20 mouse cellular contexts compared by ENCODE assay signal in genomic region chr15:86051878-86052478, GRCm38 (mm10). TPM values are rescaled to one million over a fixed set of nuclear protein-coding genes. Genes with fewer than 3 reads are reported as not detected.
DNase-seq lines count a peak whose midpoint lies in the region; ATAC-seq and TF ChIP-seq lines count a peak whose summit lies in the region.
"Had no signal": no experiment of that assay in that cellular context is flagged by ENCODE, and none has a peak within 500 bp of the region (broad histone marks: within the 10 kb centered on the region; RNA-seq: fewer than 3 reads in every experiment).

No protein-coding gene starts in this region.

- peak in 1 of 2 experiments; percentile 38; a peak in 1 of 4 replicates for TF ChIP-seq POLR2A in MEL (IDR thresholded peaks at IDR 0.05; ENCODE audit: control insufficient read depth in 1 of 2, insufficient read depth in 1 of 2, low read depth in 1 of 2, low read length in 2 of 2, poor library complexity in 1 of 2)

- no peak for ATAC-seq in embryonic facial prominence, embryonic 14.5 days (ENCODE audit: low read depth)
- ATAC-seq in liver, embryonic 13.5 days (ENCODE audit: low read depth): no peak
- ATAC-seq: forebrain, embryonic 14.5 days; lung, postnatal 0 days; midbrain, embryonic 16.5 days had no signal

- no peak overlapping the region for H3K27ac ChIP-seq in embryonic facial prominence, embryonic 14.5 days (replicated peaks; ENCODE audit: low read depth, low read length)
- H3K27ac ChIP-seq in embryonic facial prominence, embryonic 10.5 days (replicated peaks): no peak overlapping the region
- H3K27ac ChIP-seq in MEL (ENCODE audit: control insufficient read depth, low read depth, low read length): peak overlapping the region; percentile 100
- H3K27ac ChIP-seq in liver, embryonic 13.5 days: peak overlapping the region; percentile 86
- no peak overlapping the region for H3K27ac ChIP-seq in left cerebral cortex, adult 2 months
- H3K27ac ChIP-seq: hindbrain, embryonic 12.5 days; kidney, postnatal 0 days had no signal

- peak; percentile 18 to 55; a peak in 3 of 4 replicates for TF ChIP-seq EP300 in MEL (IDR thresholded peaks at IDR 0.05; ENCODE audit: low read depth in 1 of 2, low read length in 2 of 2)

- WGBS in embryonic facial prominence, embryonic 14.5 days: 58% methylated on average over 6 of the region's 6 CpGs
- 57% methylated on average over 6 of the region's 6 CpGs for WGBS in embryonic facial prominence, embryonic 10.5 days
- WGBS in liver, embryonic 13.5 days (ENCODE audit: insufficient replicate concordance): 46% methylated on average over 6 of the region's 6 CpGs

- H3K27me3 ChIP-seq in embryonic facial prominence, embryonic 14.5 days (replicated peaks; ENCODE audit: control insufficient read depth, insufficient read depth, low read length): no peaks in the 10 kb centered on the region
- peaks cover 6% of the 10 kb centered on the region for H3K27me3 ChIP-seq in embryonic facial prominence, embryonic 10.5 days (replicated peaks; ENCODE audit: low read depth, poor library complexity, severe bottlenecking)
- no peaks in the 10 kb centered on the region for H3K27me3 ChIP-seq in MEL (ENCODE audit: control insufficient read depth in 1 of 2, insufficient read depth in 2 of 2, low read length in 2 of 2)
- no peaks in the 10 kb centered on the region for H3K27me3 ChIP-seq in liver, embryonic 13.5 days
- H3K27me3 ChIP-seq: CH12.LX; hindbrain, embryonic 12.5 days had no signal

- peak overlapping the region; percentile 19; the same call in 1 of the 2 replicates for H3K9ac ChIP-seq in embryonic facial prominence, embryonic 14.5 days (ENCODE audit: low read depth, low read length)
- peak overlapping the region; percentile 76 for H3K9ac ChIP-seq in MEL (ENCODE audit: control insufficient read depth, low read depth, low read length, poor library complexity, severe bottlenecking)
- H3K9ac ChIP-seq in liver, embryonic 13.5 days: peak overlapping the region; percentile 64
- H3K9ac ChIP-seq: hindbrain, embryonic 12.5 days had no signal

- no peaks in the 10 kb centered on the region for H3K36me3 ChIP-seq in embryonic facial prominence, embryonic 14.5 days (ENCODE audit: control insufficient read depth, insufficient read depth, low read length)
- H3K36me3 ChIP-seq in embryonic facial prominence, embryonic 10.5 days (replicated peaks): no peaks in the 10 kb centered on the region
- peaks cover 0 to 8% of the 10 kb centered on the region in 2 experiments; a peak in 2 of 4 replicates for H3K36me3 ChIP-seq in MEL (ENCODE audit: control insufficient read depth in 1 of 2, insufficient read depth in 2 of 2, low read length in 2 of 2)
- H3K36me3 ChIP-seq in liver, embryonic 13.5 days: no peaks in the 10 kb centered on the region
- H3K36me3 ChIP-seq: hindbrain, embryonic 12.5 days had no signal

- no peaks in the 10 kb centered on the region for H3K79me2 ChIP-seq in MEL (ENCODE audit: control insufficient read depth, insufficient read depth, low read length, poor library complexity)

- TF ChIP-seq RAD21 in MEL (IDR thresholded peaks at IDR 0.05; ENCODE audit: low read depth, low read length): no peak

- H3K4me3 ChIP-seq in embryonic facial prominence, embryonic 14.5 days (ENCODE audit: low read depth, low read length): no peak overlapping the region
- no peak overlapping the region for H3K4me3 ChIP-seq in embryonic facial prominence, embryonic 10.5 days
- peak overlapping the region; percentile 58 to 60 for H3K4me3 ChIP-seq in MEL (ENCODE audit: control insufficient read depth in 1 of 2, insufficient read depth in 1 of 2, low read depth in 2 of 2, low read length in 2 of 2)
- peak overlapping the region; percentile 33; the same call in 1 of the 2 replicates for H3K4me3 ChIP-seq in liver, embryonic 13.5 days (replicated peaks)
- no peak overlapping the region for H3K4me3 ChIP-seq in left cerebral cortex, adult 2 months
- H3K4me3 ChIP-seq: hindbrain, embryonic 12.5 days had no signal

- no peaks in the 10 kb centered on the region for H3K4me1 ChIP-seq in embryonic facial prominence, embryonic 14.5 days (ENCODE audit: control insufficient read depth, insufficient read depth, low read length)
- H3K4me1 ChIP-seq in embryonic facial prominence, embryonic 10.5 days: peaks cover 11% of the 10 kb centered on the region
- peaks cover 6 to 23% of the 10 kb centered on the region in 2 experiments; a peak in 2 of 4 replicates for H3K4me1 ChIP-seq in MEL (ENCODE audit: control insufficient read depth in 1 of 2, insufficient read depth in 2 of 2, low read length in 2 of 2)
- peaks cover 66% of the 10 kb centered on the region for H3K4me1 ChIP-seq in liver, embryonic 13.5 days (replicated peaks)
- H3K4me1 ChIP-seq: hindbrain, embryonic 12.5 days had no signal

- intact Hi-C loops in left cerebral cortex, adult 2 months (cut with DNase I): loop anchor here (10.0 kb wide), 1 partner anchor 163 kb away; the partner anchor contains the start of gene Tbc1d22a

- DNase-seq in embryonic facial prominence, embryonic 14.5 days (ENCODE audit: low spot score): no peak
- DNase-seq in embryonic facial prominence, embryonic 10.5 days (ENCODE audit: low spot score): no peak
- peak; percentile 40 for DNase-seq in kidney, adult 9 months
- no peak for DNase-seq in kidney, adult 11 months
- peak; percentile 67 for DNase-seq in MEL (ENCODE audit: low read depth, low spot score)
- DNase-seq in liver, embryonic 13.5 days: no peak
- DNase-seq in left cerebral cortex, adult 2 months (ENCODE audit: extremely low spot score in 1 of 2, low spot score in 2 of 2): no peak
- no peak for DNase-seq in testis, postnatal 14 days (ENCODE audit: low spot score)
- DNase-seq: adrenal gland, adult 8-10 months; cerebellum, adult 18-20 months; cerebellum, postnatal 36 days; gastrocnemius, postnatal 25 days; retina, postnatal 1 day; right cerebral cortex, postnatal 4 days had no signal

- TF ChIP-seq CTCF in MEL (IDR thresholded peaks at IDR 0.05 in 2 of 3, conservative IDR thresholded peaks at IDR 0.05 in 1 of 3; ENCODE audit: control insufficient read depth in 1 of 3, insufficient read depth in 1 of 3, low read depth in 2 of 3, low read length in 3 of 3, poor library complexity in 1 of 3, severe bottlenecking in 1 of 3): no peak
- no peak for TF ChIP-seq CTCF in left cerebral cortex, adult 2 months (IDR thresholded peaks at IDR 0.05)

- H3K9me3 ChIP-seq in embryonic facial prominence, embryonic 14.5 days (ENCODE audit: control insufficient read depth, low read length): no peaks in the 10 kb centered on the region
- no peaks in the 10 kb centered on the region for H3K9me3 ChIP-seq in embryonic facial prominence, embryonic 10.5 days
- H3K9me3 ChIP-seq in MEL (replicated peaks; ENCODE audit: insufficient read depth, low read length): no peaks in the 10 kb centered on the region
- H3K9me3 ChIP-seq in liver, embryonic 13.5 days (replicated peaks): peaks cover 4% of the 10 kb centered on the region; the same call in 1 of the 2 replicates
- H3K9me3 ChIP-seq: hindbrain, embryonic 12.5 days had no signal

- H3K4me2 ChIP-seq in embryonic facial prominence, embryonic 14.5 days (ENCODE audit: low read depth, low read length): no peak overlapping the region
- peak overlapping the region; percentile 60 for H3K4me2 ChIP-seq in liver, embryonic 13.5 days
- H3K4me2 ChIP-seq: hindbrain, embryonic 12.5 days had no signal

TF ChIP-seq in MEL, 35 proteins besides CTCF, POLR2A, EP300 and RAD21 (continues in another document):
- TF ChIP-seq SIN3A (IDR thresholded peaks at IDR 0.05; ENCODE audit: low read length) (no peak; the same call in 1 of the 2 replicates), TBP (IDR thresholded peaks at IDR 0.05; ENCODE audit: low read depth, low read length) (no peak), MYC (IDR thresholded peaks at IDR 0.05; ENCODE audit: low read depth, low read length) (no peak), E2F4 (IDR thresholded peaks at IDR 0.05; ENCODE audit: borderline replicate concordance, low read depth, low read length) (no peak), RCOR1 (IDR thresholded peaks at IDR 0.05; ENCODE audit: low read depth, low read length) (no peak), TCF12 (IDR thresholded peaks at IDR 0.05; ENCODE audit: low read depth, low read length) (no peak), GATA1 (IDR thresholded peaks at IDR 0.05; ENCODE audit: low read depth, low read length) (no peak), HCFC1 (IDR thresholded peaks at IDR 0.05; ENCODE audit: low read depth, low read length) (no peak), TAL1 (IDR thresholded peaks at IDR 0.05; ENCODE audit: low read length) (0 out of 2 replicates have a peak, but pooled peaks have one; percentile 5), ZC3H11A (IDR thresholded peaks at IDR 0.05; ENCODE audit: low read depth, low read length) (no peak), SMC3 (IDR thresholded peaks at IDR 0.05; ENCODE audit: low read depth, low read length) (no peak), ZMIZ1 (IDR thresholded peaks at IDR 0.05; ENCODE audit: low read depth, low read length) (no peak), POLR2AphosphoS2 (IDR thresholded peaks at IDR 0.05; ENCODE audit: low read length) (no peak), ZNF384 (IDR thresholded peaks at IDR 0.05; ENCODE audit: low read depth, low read length) (no peak), ZKSCAN1 (IDR thresholded peaks at IDR 0.05; ENCODE audit: low read depth, low read length) (no peak), USF2 (IDR thresholded peaks at IDR 0.05; ENCODE audit: borderline replicate concordance in 1 of 2, insufficient read depth in 1 of 2, low read depth in 1 of 2, low read length in 2 of 2) (no peak)

RNA-seq across cellular contexts. Expression of gene Gramd4, which starts 5.5 kb away (rescaled TPM):
- 7.6 and 10.8 TPM in 2 replicates for polyA plus RNA-seq in embryonic facial prominence, embryonic 14.5 days (2014; fragmentation: Nextera tagmentation; extraction: Ambion mirVana)
- polyA plus RNA-seq in embryonic facial prominence, embryonic 10.5 days (2016; fragmentation: Nextera tagmentation; extraction: Ambion mirVana): 13.7 and 13.8 TPM in 2 replicates
- total RNA-seq in MEL (2012; rRNA removed): 34.1 and 43.1 TPM in 2 replicates
- 10 to 100 TPM; 35.2 to 38.0 TPM for polyA plus RNA-seq in MEL (2012; ENCODE audit: insufficient read depth in 1 of 2, insufficient read length in 2 of 2, low read depth in 1 of 2, low replicate concordance in 2 of 2, missing spikeins in 1 of 2)
- polyA plus RNA-seq in liver, embryonic 13.5 days (2015; fragmentation: Nextera tagmentation; extraction: Ambion mirVana): 6.8 and 7.0 TPM in 2 replicates
- total RNA-seq in left cerebral cortex, adult 2 months (2021): 10 to 100 TPM; 46.2 to 51.7 TPM

RNA-seq across cellular contexts. Expression of gene Celsr1, which starts 18.4 kb away (rescaled TPM):
- 5.5 TPM in 2 replicates for polyA plus RNA-seq in embryonic facial prominence, embryonic 14.5 days (2014; fragmentation: Nextera tagmentation; extraction: Ambion mirVana)
- polyA plus RNA-seq in embryonic facial prominence, embryonic 10.5 days (2016; fragmentation: Nextera tagmentation; extraction: Ambion mirVana): 1.2 and 1.5 TPM in 2 replicates
- 0.12 and 0.16 TPM in 2 replicates for total RNA-seq in MEL (2012; rRNA removed)
- polyA plus RNA-seq in MEL (2012; ENCODE audit: insufficient read depth in 1 of 2, insufficient read length in 2 of 2, low read depth in 1 of 2, low replicate concordance in 2 of 2, missing spikeins in 1 of 2): under 1 TPM in 1 of 2 experiments, not detected in 1; 0.42 TPM
- polyA plus RNA-seq in liver, embryonic 13.5 days (2015; fragmentation: Nextera tagmentation; extraction: Ambion mirVana): 0.06 and 0.20 TPM in 2 replicates
- 1 to 10 TPM; 3.7 to 4.6 TPM for total RNA-seq in left cerebral cortex, adult 2 months (2021)
- total RNA-seq: CH12.LX had no signal

Comparison
In these comparisons a context has a peak if more than half of its experiments do, and no peak if none do; other contexts are left out.
1. DNase-seq: peak in kidney, adult 9 months (single experiment) and MEL (single experiment); none in embryonic facial prominence, embryonic 14.5 days (single experiment), embryonic facial prominence, embryonic 10.5 days (single experiment), kidney, adult 11 months (single experiment), liver, embryonic 13.5 days (single experiment), left cerebral cortex, adult 2 months (0 of 2) and testis, postnatal 14 days (single experiment).
2. H3K27ac ChIP-seq: peak in MEL (single experiment) and liver, embryonic 13.5 days (single experiment); none in embryonic facial prominence, embryonic 14.5 days (single experiment), embryonic facial prominence, embryonic 10.5 days (single experiment) and left cerebral cortex, adult 2 months (single experiment).
3. H3K4me3 ChIP-seq: peak in MEL (2 of 2) and liver, embryonic 13.5 days (single experiment); none in embryonic facial prominence, embryonic 14.5 days (single experiment), embryonic facial prominence, embryonic 10.5 days (single experiment) and left cerebral cortex, adult 2 months (single experiment).
4. H3K9ac ChIP-seq: peak in every context shown above with its lines; median percentile 76 in MEL; 64 in liver, embryonic 13.5 days; 19 in embryonic facial prominence, embryonic 14.5 days.